Mouse (Mus musculus) hindbrain, embryonic 12.5 days (tissue): Measurements from ENCODE around the gene Slc25a15. TPM values are rescaled to one million over a fixed set of nuclear protein-coding genes. Genes with fewer than 3 reads are reported as not detected.

ENCODE experiments used
- polyA plus RNA-seq: library from polyadenylated mRNA; unstranded; fragments of >200 nt; fragmentation: Nextera tagmentation; extraction: Ambion mirVana; gene quantifications from 2 replicates; pipeline ENCODE4 v1.2.1, GENCODE M21; 2016

Slc25a15 gene
- polyA plus RNA-seq, 1 experiment from 2014 or later, result 14.0 TPM

Other genes with a start within 250 kb of the Slc25a15 start
- gene Nek3, start 232.2 kb downstream of the Slc25a15 start, polyA plus RNA-seq, result 9.8 and 10.0 TPM in 2 replicates
- 37.0 and 39.8 TPM in 2 replicates for gene Ckap2, start 212.8 kb downstream of the Slc25a15 start, polyA plus RNA-seq
- gene Vps36, start 205.8 kb downstream of the Slc25a15 start, polyA plus RNA-seq, result 39.4 and 39.9 TPM in 2 replicates
- gene Thsd1, start 171.3 kb downstream of the Slc25a15 start, polyA plus RNA-seq, result 9.2 and 12.1 TPM in 2 replicates
- not detected in 2 replicates for gene Tpte, start 115.2 kb downstream of the Slc25a15 start, polyA plus RNA-seq
- 38.2 and 41.1 TPM in 2 replicates for gene Mrps31, start 12.8 kb upstream of the Slc25a15 start, polyA plus RNA-seq